Mouse (Mus musculus): Measurements from ENCODE around the gene Naa10. TPM values are rescaled to one million over a fixed set of nuclear protein-coding genes. Genes with fewer than 3 reads are reported as not detected.
A peak's percentile ranks its signal among the peaks of the same experiment; 100 is the strongest.

Gene Naa10
- polyA plus RNA-seq, 1 experiment = 87.9 TPM

DNA sequence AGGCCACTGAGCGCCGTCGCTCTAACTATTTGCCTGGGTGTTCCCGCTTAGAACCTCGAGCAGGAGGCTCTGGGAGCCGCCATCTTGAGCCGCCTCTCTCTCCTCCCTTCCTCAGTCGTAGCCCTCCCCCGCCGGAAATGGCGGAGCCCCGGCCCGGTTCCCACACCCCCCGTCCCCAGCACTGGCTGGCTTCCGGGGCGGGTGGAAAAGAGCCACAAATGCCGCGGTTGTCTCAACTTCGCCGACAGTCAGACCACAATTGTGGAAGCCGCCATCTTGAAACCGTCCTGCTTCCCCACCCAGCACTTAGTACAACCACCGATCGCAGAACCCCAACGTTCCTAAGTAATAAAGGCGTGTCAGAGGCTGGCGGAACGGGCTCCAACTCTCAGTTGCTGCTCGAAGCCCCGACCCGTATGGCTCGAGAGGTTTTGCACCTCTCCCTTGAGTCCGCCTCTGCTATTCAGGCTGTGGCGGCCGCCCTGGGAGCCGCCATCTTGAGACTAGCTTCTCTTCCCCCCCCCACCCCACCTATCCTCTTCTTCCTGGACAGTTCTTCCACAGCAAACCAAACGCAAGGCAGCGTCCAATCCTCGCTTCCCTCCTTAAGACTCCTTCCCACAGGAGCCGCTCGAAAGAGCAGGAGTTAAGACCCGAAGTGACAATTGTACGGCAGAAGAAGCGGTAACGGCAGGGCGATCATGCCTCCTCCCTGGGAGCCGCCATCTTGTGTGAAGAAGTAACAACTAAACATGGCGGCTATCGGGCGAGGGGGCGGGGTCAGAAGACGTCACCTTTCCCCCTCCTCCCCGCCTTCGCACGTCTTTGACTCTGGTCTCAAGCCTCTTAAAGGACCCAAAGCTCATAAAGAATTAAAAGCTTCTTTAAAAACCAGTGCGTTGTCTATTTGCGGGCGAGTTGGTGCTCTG is 44.8 kb upstream of the Naa10 start, which contains the start of gene Hcfc1:
TSS of gene Hcfc1 (minus strand) at position 110 of the 929 bp plus-strand sequence.
- no peaks in the 10 kb centered on the region for H3K4me1 ChIP-seq (ENCODE audit: control insufficient read depth, insufficient read depth, low read length)
- H3K4me3 ChIP-seq (ENCODE audit: low read depth, low read length) = peak within 1 kb of the TSS; percentile 99
- no peaks in the 10 kb centered on the region for H3K27me3 ChIP-seq (ENCODE audit: control insufficient read depth, insufficient read depth, low read length, poor library complexity, severe bottlenecking)
- peak within 1 kb of the TSS; percentile 97 for H3K27ac ChIP-seq (ENCODE audit: insufficient read depth, low read length)
- no peaks in the 10 kb centered on the region for H3K9me3 ChIP-seq (replicated peaks; ENCODE audit: control insufficient read depth, insufficient read depth, low read length, poor library complexity, severe bottlenecking)
- peak within 1 kb of the TSS; percentile 96 for H3K9ac ChIP-seq (ENCODE audit: low read depth, poor library complexity, severe bottlenecking)
- peaks cover 14% of the 10 kb centered on the region for H3K36me3 ChIP-seq (ENCODE audit: control insufficient read depth, insufficient read depth, low read length, poor library complexity, severe bottlenecking)
- no peak for TF ChIP-seq EP300 (IDR thresholded peaks at IDR 0.05; ENCODE audit: insufficient read depth, low read depth, low read length)
- no peak for TF ChIP-seq CTCF (IDR thresholded peaks at IDR 0.05; ENCODE audit: low read depth, low read length)
- TF ChIP-seq POLR2A (IDR thresholded peaks at IDR 0.05; ENCODE audit: insufficient read depth, low read length) = no peak

DNA sequence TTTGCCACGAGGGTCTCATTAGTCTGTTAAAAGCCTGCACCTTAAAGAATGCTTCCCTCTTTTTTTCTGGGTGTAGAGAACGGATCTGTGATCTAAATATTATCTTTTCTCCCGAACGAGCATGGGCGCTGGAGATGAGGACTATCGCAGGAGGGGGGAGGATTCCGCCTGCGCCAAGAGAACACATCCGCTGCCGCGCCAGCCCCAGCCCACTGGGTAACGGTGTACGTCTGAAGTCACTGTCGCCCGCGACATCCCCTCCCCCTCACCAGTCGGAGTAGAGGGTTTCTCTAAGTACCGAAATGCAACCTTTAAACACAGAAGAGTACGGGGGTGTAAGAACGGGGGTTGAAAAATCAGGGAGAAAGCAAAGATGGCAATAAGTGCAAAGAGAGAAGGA is 43.6 kb upstream of the Naa10 start:
- no peaks in the 10 kb centered on the region for H3K27me3 ChIP-seq (ENCODE audit: control insufficient read depth, insufficient read depth, low read length, poor library complexity, severe bottlenecking)
- peak overlapping the region; percentile 96 for H3K9ac ChIP-seq (ENCODE audit: low read depth, poor library complexity, severe bottlenecking)
- peak overlapping the region; percentile 97 for H3K27ac ChIP-seq (ENCODE audit: insufficient read depth, low read length)
- H3K4me1 ChIP-seq (ENCODE audit: control insufficient read depth, insufficient read depth, low read length) = peaks cover 2% of the 10 kb centered on the region
- TF ChIP-seq EP300 (IDR thresholded peaks at IDR 0.05; ENCODE audit: insufficient read depth, low read depth, low read length) (no peak), POLR2A (IDR thresholded peaks at IDR 0.05; ENCODE audit: insufficient read depth, low read length) (no peak), CTCF (IDR thresholded peaks at IDR 0.05; ENCODE audit: low read depth, low read length) (no peak)
- peak overlapping the region; percentile 99 for H3K4me3 ChIP-seq (ENCODE audit: low read depth, low read length)
- H3K9me3 ChIP-seq (replicated peaks; ENCODE audit: control insufficient read depth, insufficient read depth, low read length, poor library complexity, severe bottlenecking) = no peaks in the 10 kb centered on the region
- H3K36me3 ChIP-seq (ENCODE audit: control insufficient read depth, insufficient read depth, low read length, poor library complexity, severe bottlenecking) = peaks cover 24% of the 10 kb centered on the region

DNA sequence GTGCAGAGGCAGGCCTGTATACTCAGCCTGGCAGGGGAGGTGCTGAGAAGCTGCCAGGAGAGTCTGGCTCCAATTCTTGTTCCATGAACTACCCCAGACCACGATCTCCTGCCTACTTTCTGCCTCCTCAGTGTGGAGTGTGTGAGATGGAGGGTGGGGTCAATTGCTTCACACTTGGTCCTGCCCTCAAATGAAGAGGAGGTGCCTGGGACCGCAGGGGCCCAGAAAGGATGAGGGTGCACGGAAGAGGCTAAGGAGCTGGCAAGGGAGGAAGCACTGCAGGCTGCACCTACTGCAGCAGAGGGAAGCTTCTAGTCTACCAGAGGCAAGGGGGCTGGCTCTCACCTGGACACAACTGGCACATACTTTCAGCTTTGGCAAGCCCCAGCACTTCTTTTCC is 42.6 kb upstream of the Naa10 start:
- Histone ChIP-seq H3K27ac (ENCODE audit: insufficient read depth, low read length) (no peak overlapping the region), H3K4me1 (ENCODE audit: control insufficient read depth, insufficient read depth, low read length) (peaks cover 2% of the 10 kb centered on the region), H3K36me3 (ENCODE audit: control insufficient read depth, insufficient read depth, low read length, poor library complexity, severe bottlenecking) (peaks cover 34% of the 10 kb centered on the region), H3K9me3 (replicated peaks; ENCODE audit: control insufficient read depth, insufficient read depth, low read length, poor library complexity, severe bottlenecking) (no peaks in the 10 kb centered on the region), H3K4me3 (ENCODE audit: low read depth, low read length) (peak overlapping the region; percentile 99), H3K27me3 (ENCODE audit: control insufficient read depth, insufficient read depth, low read length, poor library complexity, severe bottlenecking) (no peaks in the 10 kb centered on the region), H3K9ac (ENCODE audit: low read depth, poor library complexity, severe bottlenecking) (peak overlapping the region; percentile 96)
- no peak for TF ChIP-seq POLR2A (IDR thresholded peaks at IDR 0.05; ENCODE audit: insufficient read depth, low read length)
- no peak for TF ChIP-seq EP300 (IDR thresholded peaks at IDR 0.05; ENCODE audit: insufficient read depth, low read depth, low read length)
- no peak for TF ChIP-seq CTCF (IDR thresholded peaks at IDR 0.05; ENCODE audit: low read depth, low read length)

DNA sequence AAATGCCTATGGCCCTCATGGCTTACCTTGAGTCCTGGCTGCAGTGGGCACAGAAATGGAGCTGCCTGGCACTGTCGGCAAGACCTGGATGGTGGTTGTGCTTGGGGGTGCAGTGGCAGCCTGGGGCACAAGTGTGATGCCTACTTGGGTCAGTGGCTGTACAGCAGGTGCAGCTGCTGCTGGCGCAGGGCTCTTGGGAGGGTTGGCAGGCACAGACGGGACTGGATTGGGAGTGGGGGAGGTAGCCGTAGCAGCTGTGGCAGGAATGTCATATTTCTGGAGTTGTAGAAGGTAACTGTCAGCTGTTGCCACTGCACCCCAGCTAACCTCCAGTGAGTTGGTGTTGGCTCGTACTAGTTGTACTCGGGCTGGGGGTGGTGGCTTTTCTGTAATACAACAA is 33.2 kb upstream of the Naa10 start:
- H3K27me3 ChIP-seq (ENCODE audit: control insufficient read depth, insufficient read depth, low read length, poor library complexity, severe bottlenecking) = no peaks in the 10 kb centered on the region
- H3K27ac ChIP-seq (ENCODE audit: insufficient read depth, low read length) = no peak overlapping the region
- H3K36me3 ChIP-seq (ENCODE audit: control insufficient read depth, insufficient read depth, low read length, poor library complexity, severe bottlenecking) = peaks cover 87% of the 10 kb centered on the region
- H3K4me3 ChIP-seq (ENCODE audit: low read depth, low read length) = no peak overlapping the region
- H3K9me3 ChIP-seq (replicated peaks; ENCODE audit: control insufficient read depth, insufficient read depth, low read length, poor library complexity, severe bottlenecking) = no peaks in the 10 kb centered on the region
- H3K4me1 ChIP-seq (ENCODE audit: control insufficient read depth, insufficient read depth, low read length) = no peaks in the 10 kb centered on the region
- TF ChIP-seq CTCF (IDR thresholded peaks at IDR 0.05; ENCODE audit: low read depth, low read length) = no peak
- no peak for TF ChIP-seq POLR2A (IDR thresholded peaks at IDR 0.05; ENCODE audit: insufficient read depth, low read length)
- TF ChIP-seq EP300 (IDR thresholded peaks at IDR 0.05; ENCODE audit: insufficient read depth, low read depth, low read length) = no peak
- no peak overlapping the region for H3K9ac ChIP-seq (ENCODE audit: low read depth, poor library complexity, severe bottlenecking)

DNA sequence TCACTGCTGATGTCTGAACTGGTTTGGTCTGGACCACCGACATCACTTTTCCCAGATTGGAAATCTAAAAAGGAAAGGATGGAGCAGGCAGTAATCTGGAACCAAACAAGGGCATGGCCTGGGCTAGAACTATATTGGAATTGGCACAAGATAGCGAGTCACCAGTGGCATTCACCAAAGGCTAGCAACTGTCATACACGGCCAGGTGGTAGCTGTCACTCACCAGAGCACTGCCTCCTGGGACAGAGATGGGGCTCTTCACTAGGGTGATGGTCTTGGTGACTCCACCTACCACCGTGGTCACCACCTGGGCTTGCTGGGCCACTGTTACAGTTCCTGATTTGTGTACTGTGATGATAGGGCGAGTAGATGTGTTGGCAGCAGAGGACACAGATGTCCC is 30.9 kb upstream of the Naa10 start:
- H3K4me3 ChIP-seq (ENCODE audit: low read depth, low read length) = no peak overlapping the region
- no peaks in the 10 kb centered on the region for H3K27me3 ChIP-seq (ENCODE audit: control insufficient read depth, insufficient read depth, low read length, poor library complexity, severe bottlenecking)
- no peak overlapping the region for H3K27ac ChIP-seq (ENCODE audit: insufficient read depth, low read length)
- H3K9me3 ChIP-seq (replicated peaks; ENCODE audit: control insufficient read depth, insufficient read depth, low read length, poor library complexity, severe bottlenecking) = no peaks in the 10 kb centered on the region
- no peaks in the 10 kb centered on the region for H3K4me1 ChIP-seq (ENCODE audit: control insufficient read depth, insufficient read depth, low read length)
- TF ChIP-seq CTCF (IDR thresholded peaks at IDR 0.05; ENCODE audit: low read depth, low read length) (no peak), POLR2A (IDR thresholded peaks at IDR 0.05; ENCODE audit: insufficient read depth, low read length) (no peak), EP300 (IDR thresholded peaks at IDR 0.05; ENCODE audit: insufficient read depth, low read depth, low read length) (no peak)
- peaks cover 90% of the 10 kb centered on the region for H3K36me3 ChIP-seq (ENCODE audit: control insufficient read depth, insufficient read depth, low read length, poor library complexity, severe bottlenecking)
- H3K9ac ChIP-seq (ENCODE audit: low read depth, poor library complexity, severe bottlenecking) = no peak overlapping the region

DNA sequence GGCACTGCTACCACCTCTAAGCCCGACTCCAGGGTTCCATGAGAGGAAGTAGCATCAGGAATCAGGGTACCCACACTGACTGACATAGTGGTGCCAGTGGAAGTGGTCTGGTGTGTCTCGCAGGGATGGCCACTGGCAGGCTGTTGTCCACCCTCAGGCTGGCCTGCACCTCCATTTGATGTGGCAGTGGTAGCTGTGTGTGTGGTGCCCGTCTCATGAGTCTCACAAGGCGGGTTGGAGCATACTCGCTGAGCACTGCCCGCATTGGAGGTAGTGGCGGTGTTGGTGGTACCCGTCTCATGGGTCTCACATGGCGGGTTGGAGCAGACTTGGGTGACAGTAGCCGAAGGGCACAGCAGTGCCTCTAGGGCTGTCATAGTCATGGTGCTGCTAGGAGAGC is 27.6 kb upstream of the Naa10 start:
- TF ChIP-seq CTCF (IDR thresholded peaks at IDR 0.05; ENCODE audit: low read depth, low read length) = no peak
- no peak for TF ChIP-seq POLR2A (IDR thresholded peaks at IDR 0.05; ENCODE audit: insufficient read depth, low read length)
- TF ChIP-seq EP300 (IDR thresholded peaks at IDR 0.05; ENCODE audit: insufficient read depth, low read depth, low read length) = no peak
- Histone ChIP-seq H3K36me3 (ENCODE audit: control insufficient read depth, insufficient read depth, low read length, poor library complexity, severe bottlenecking) (peaks cover 94% of the 10 kb centered on the region), H3K4me1 (ENCODE audit: control insufficient read depth, insufficient read depth, low read length) (no peaks in the 10 kb centered on the region), H3K9me3 (replicated peaks; ENCODE audit: control insufficient read depth, insufficient read depth, low read length, poor library complexity, severe bottlenecking) (no peaks in the 10 kb centered on the region), H3K4me3 (ENCODE audit: low read depth, low read length) (no peak overlapping the region), H3K9ac (ENCODE audit: low read depth, poor library complexity, severe bottlenecking) (no peak overlapping the region), H3K27ac (ENCODE audit: insufficient read depth, low read length) (no peak overlapping the region), H3K27me3 (ENCODE audit: control insufficient read depth, insufficient read depth, low read length, poor library complexity, severe bottlenecking) (no peaks in the 10 kb centered on the region)

Data from ES-Bruce4 (cell line).